17 mouse cellular contexts compared by ENCODE assay signal in the genomic region with DNA sequence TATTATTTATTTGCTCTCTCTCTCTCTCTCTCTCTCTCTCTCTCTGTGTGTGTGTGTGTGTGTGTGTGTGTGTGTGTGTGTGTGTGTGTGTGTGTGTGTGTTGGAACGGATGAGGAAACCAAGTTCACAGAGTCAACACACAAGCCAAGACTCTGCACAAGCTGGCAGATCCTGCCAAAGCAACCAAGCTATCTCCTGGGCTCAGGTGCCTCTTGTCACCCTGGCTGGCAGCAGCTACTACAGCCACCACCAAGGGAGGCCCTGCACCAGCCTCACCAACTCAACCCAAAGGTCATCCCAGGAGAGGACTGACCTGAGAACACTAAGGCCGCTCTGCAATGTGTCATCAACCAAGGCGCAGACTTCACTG. TPM values are rescaled to one million over a fixed set of nuclear protein-coding genes. Genes with fewer than 3 reads are reported as not detected.
DNase-seq lines count a peak whose midpoint lies in the region; ATAC-seq and TF ChIP-seq lines count a peak whose summit lies in the region.
"Had no signal": no experiment of that assay in that cellular context is flagged by ENCODE, and none has a peak within 500 bp of the region (broad histone marks: within the 10 kb centered on the region; RNA-seq: fewer than 3 reads in every experiment).

No protein-coding gene starts in this region.

- no peak for TF ChIP-seq POLR2A in liver, adult 2 months (IDR thresholded peaks at IDR 0.05; ENCODE audit: extremely low read depth, insufficient read depth, low read length)
- no peak for TF ChIP-seq POLR2A in lung, adult 2 months (IDR thresholded peaks at IDR 0.05; ENCODE audit: borderline replicate concordance, extremely low read depth, low read depth, low read length)

- peaks cover 12% of the 10 kb centered on the region for H3K4me1 ChIP-seq in liver, adult 2 months (ENCODE audit: control insufficient read depth, insufficient read depth, low read length)
- no peaks in the 10 kb centered on the region for H3K4me1 ChIP-seq in liver, embryonic 11.5 days (replicated peaks; ENCODE audit: control insufficient read depth, insufficient read depth, low read length)
- 0 out of 2 replicates have a peak, but pooled peaks cover 5% of the 10 kb centered on the region for H3K4me1 ChIP-seq in intestine, postnatal 0 days (replicated peaks; ENCODE audit: control insufficient read depth, insufficient read depth, low read length)
- no peaks in the 10 kb centered on the region for H3K4me1 ChIP-seq in midbrain, embryonic 11.5 days (ENCODE audit: control insufficient read depth, insufficient read depth, low read length)
- peaks cover 2% of the 10 kb centered on the region; the same call in 1 of the 2 replicates for H3K4me1 ChIP-seq in lung, adult 2 months (ENCODE audit: control insufficient read depth, insufficient read depth, low read length)

- H3K36me3 ChIP-seq in liver, adult 2 months (ENCODE audit: control insufficient read depth, insufficient read depth, low read length): peaks cover 2% of the 10 kb centered on the region; the same call in 1 of the 2 replicates
- peaks cover 6% of the 10 kb centered on the region; the same call in 1 of the 2 replicates for H3K36me3 ChIP-seq in liver, embryonic 11.5 days (ENCODE audit: control insufficient read depth, insufficient read depth, low read length)
- peaks cover 74% of the 10 kb centered on the region for H3K36me3 ChIP-seq in intestine, postnatal 0 days (ENCODE audit: control insufficient read depth, insufficient read depth)
- no peaks in the 10 kb centered on the region for H3K36me3 ChIP-seq in midbrain, embryonic 11.5 days (ENCODE audit: control insufficient read depth, insufficient read depth, low read length)

- no peak for ATAC-seq in liver, embryonic 11.5 days (replicated peaks; ENCODE audit: low FRiP score)
- peak; percentile 77 for ATAC-seq in intestine, postnatal 0 days
- ATAC-seq in midbrain, embryonic 11.5 days (ENCODE audit: low FRiP score): no peak
- ATAC-seq: hindbrain, embryonic 16.5 days; midbrain, embryonic 13.5 days had no signal

- H3K4me3 ChIP-seq in liver, adult 2 months (ENCODE audit: insufficient read depth, low read depth, low read length): no peak overlapping the region
- H3K4me3 ChIP-seq in liver, embryonic 11.5 days (ENCODE audit: low read depth, low read length): no peak overlapping the region
- H3K4me3 ChIP-seq in intestine, postnatal 0 days (ENCODE audit: low read depth, low read length): no peak overlapping the region
- H3K4me3 ChIP-seq in midbrain, embryonic 11.5 days (ENCODE audit: low read depth, low read length): no peak overlapping the region
- no peak overlapping the region for H3K4me3 ChIP-seq in lung, adult 2 months (replicated peaks; ENCODE audit: extremely low read depth, low read depth, low read length)
- H3K4me3 ChIP-seq: embryonic facial prominence, embryonic 15.5 days; forebrain, embryonic 12.5 days; limb, embryonic 15.5 days; midbrain, embryonic 13.5 days had no signal

- H3K9ac ChIP-seq in liver, adult 2 months (ENCODE audit: low read depth, low read length): no peak overlapping the region
- no peak overlapping the region for H3K9ac ChIP-seq in liver, embryonic 11.5 days (ENCODE audit: low read depth, low read length)
- peak overlapping the region; percentile 22; the same call in 1 of the 2 replicates for H3K9ac ChIP-seq in intestine, postnatal 0 days (ENCODE audit: low read depth, low read length)
- no peak overlapping the region for H3K9ac ChIP-seq in midbrain, embryonic 11.5 days (ENCODE audit: low read length)
- H3K9ac ChIP-seq: embryonic facial prominence, embryonic 15.5 days; forebrain, embryonic 12.5 days; limb, embryonic 15.5 days; midbrain, embryonic 13.5 days had no signal

- no peaks in the 10 kb centered on the region for H3K27me3 ChIP-seq in liver, adult 2 months (ENCODE audit: control insufficient read depth, insufficient read depth, low read length)
- H3K27me3 ChIP-seq in liver, embryonic 11.5 days (replicated peaks; ENCODE audit: control insufficient read depth, insufficient read depth, low read length): no peaks in the 10 kb centered on the region
- no peaks in the 10 kb centered on the region for H3K27me3 ChIP-seq in intestine, postnatal 0 days (replicated peaks; ENCODE audit: control insufficient read depth, insufficient read depth, low read length)
- H3K27me3 ChIP-seq in midbrain, embryonic 11.5 days (ENCODE audit: control insufficient read depth, insufficient read depth, low read length): no peaks in the 10 kb centered on the region
- H3K27me3 ChIP-seq: embryonic facial prominence, embryonic 15.5 days; forebrain, embryonic 12.5 days; limb, embryonic 15.5 days; midbrain, embryonic 13.5 days; Patski had no signal

- H3K27ac ChIP-seq in liver, adult 2 months (replicated peaks; ENCODE audit: insufficient read depth, low read depth, low read length): no peak overlapping the region
- H3K27ac ChIP-seq in liver, embryonic 11.5 days (ENCODE audit: low read depth, low read length): no peak overlapping the region
- peak overlapping the region; percentile 91 for H3K27ac ChIP-seq in intestine, postnatal 0 days (ENCODE audit: low read depth, low read length)
- no peak overlapping the region for H3K27ac ChIP-seq in midbrain, embryonic 11.5 days (ENCODE audit: low read depth, low read length)
- H3K27ac ChIP-seq: embryonic facial prominence, embryonic 15.5 days; limb, embryonic 15.5 days; midbrain, embryonic 13.5 days had no signal

- H3K4me2 ChIP-seq in liver, embryonic 11.5 days: no peak overlapping the region
- no peak overlapping the region for H3K4me2 ChIP-seq in intestine, postnatal 0 days (replicated peaks; ENCODE audit: low read depth)
- H3K4me2 ChIP-seq in midbrain, embryonic 11.5 days: no peak overlapping the region
- H3K4me2 ChIP-seq: embryonic facial prominence, embryonic 15.5 days; forebrain, embryonic 12.5 days; limb, embryonic 15.5 days; midbrain, embryonic 13.5 days had no signal

- H3K9me3 ChIP-seq in liver, embryonic 11.5 days (ENCODE audit: control insufficient read depth, low read length): no peaks in the 10 kb centered on the region
- H3K9me3 ChIP-seq in intestine, postnatal 0 days (ENCODE audit: control insufficient read depth): no peaks in the 10 kb centered on the region
- H3K9me3 ChIP-seq in midbrain, embryonic 11.5 days (ENCODE audit: control insufficient read depth, low read length): no peaks in the 10 kb centered on the region
- H3K9me3 ChIP-seq: embryonic facial prominence, embryonic 15.5 days; forebrain, embryonic 12.5 days; limb, embryonic 15.5 days; midbrain, embryonic 13.5 days had no signal

- WGBS in liver, adult 2 months: 19% methylated on average over 3 of the region's 3 CpGs
- 91% methylated on average over 3 of the region's 3 CpGs for WGBS in liver, embryonic 11.5 days
- 32% methylated on average over 3 of the region's 3 CpGs for WGBS in intestine, postnatal 0 days
- WGBS in midbrain, embryonic 11.5 days: 88% methylated on average over 3 of the region's 3 CpGs
- WGBS in lung, adult 2 months: 71% methylated on average over 3 of the region's 3 CpGs

- DNase-seq in liver, adult 2 months (ENCODE audit: extremely low read depth, low read depth, low spot score): peak; percentile 93
- DNase-seq in liver, embryonic 11.5 days (ENCODE audit: low spot score): no peak
- peak; percentile 22 for DNase-seq in T-cell, adult 2 months (ENCODE audit: low spot score)
- no peak for DNase-seq in midbrain, embryonic 11.5 days (ENCODE audit: low spot score, missing footprints)
- no peak for DNase-seq in kidney, postnatal 10 days
- no peak for DNase-seq in lung, adult 2 months
- DNase-seq: cerebellum, adult 9-11 months; heart, postnatal 10 days; kidney, postnatal 14 days; right cerebral cortex, adult 18-20 months had no signal

- H3K79me2 ChIP-seq in liver, adult 2 months (ENCODE audit: control insufficient read depth, insufficient read depth, low read length): no peaks in the 10 kb centered on the region; the same call in 1 of the 2 replicates

- TF ChIP-seq CTCF in liver, adult 2 months (IDR thresholded peaks at IDR 0.05; ENCODE audit: low read depth, low read length): no peak
- TF ChIP-seq CTCF in intestine, postnatal 0 days (IDR thresholded peaks at IDR 0.05; ENCODE audit: low read depth): 0 out of 2 replicates have a peak, but pooled peaks have one; percentile 4
- TF ChIP-seq CTCF in lung, adult 2 months (IDR thresholded peaks at IDR 0.05; ENCODE audit: insufficient read depth, low read length): no peak

RNA-seq across cellular contexts. Expression of a gene that starts 26.0 kb away (rescaled TPM):
- 3.0 TPM in 2 replicates for total RNA-seq in liver, adult 2 months (2014; rRNA removed)
- polyA plus RNA-seq in liver, adult 2 months (2012; rRNA removed): 7.2 and 8.1 TPM in 2 replicates
- polyA plus RNA-seq in liver, embryonic 11.5 days (2014; fragmentation: Nextera tagmentation; extraction: Ambion mirVana): 11.4 and 12.1 TPM in 2 replicates
- 29.9 and 30.3 TPM in 2 replicates for polyA plus RNA-seq in intestine, postnatal 0 days (2015; fragmentation: Nextera tagmentation; extraction: Ambion mirVana)
- 8.9 and 9.9 TPM in 2 replicates for polyA plus RNA-seq in midbrain, embryonic 11.5 days (2014; fragmentation: Nextera tagmentation; extraction: Ambion mirVana)
- polyA plus RNA-seq in lung, adult 2 months (2012; rRNA removed): 43.9 and 47.2 TPM in 2 replicates

RNA-seq across cellular contexts. Expression of a gene that starts 34.5 kb away (rescaled TPM):
- total RNA-seq in liver, adult 2 months (2014; rRNA removed): 2.0 and 3.1 TPM in 2 replicates
- 2.7 and 3.3 TPM in 2 replicates for polyA plus RNA-seq in liver, adult 2 months (2012; rRNA removed)
- polyA plus RNA-seq in liver, embryonic 11.5 days (2014; fragmentation: Nextera tagmentation; extraction: Ambion mirVana): 84.0 and 89.6 TPM in 2 replicates
- 6,664 and 6,785 TPM in 2 replicates for polyA plus RNA-seq in intestine, postnatal 0 days (2015; fragmentation: Nextera tagmentation; extraction: Ambion mirVana)
- 57.2 and 60.5 TPM in 2 replicates for polyA plus RNA-seq in midbrain, embryonic 11.5 days (2014; fragmentation: Nextera tagmentation; extraction: Ambion mirVana)
- 693 and 908 TPM in 2 replicates for polyA plus RNA-seq in lung, adult 2 months (2012; rRNA removed)

Comparison
In these comparisons a context has a peak if more than half of its experiments do, and no peak if none do; other contexts are left out.
1. DNase-seq: peak in liver, adult 2 months (single experiment) and T-cell, adult 2 months (single experiment); none in liver, embryonic 11.5 days (single experiment), midbrain, embryonic 11.5 days (single experiment), kidney, postnatal 10 days (single experiment) and lung, adult 2 months (single experiment).
2. RNA of a gene that starts 34.5 kb away (polyA plus RNA-seq): 6,664 to 6,785 TPM in intestine, postnatal 0 days, 693 to 908 TPM in lung, adult 2 months, 84.0 to 89.6 TPM in liver, embryonic 11.5 days and 57.2 to 60.5 TPM in midbrain, embryonic 11.5 days; 2.7 to 3.3 TPM in liver, adult 2 months; every median in the first group is over 10 times any median in the second.